8 mouse cellular contexts compared by ENCODE assay signal in the genomic region with DNA sequence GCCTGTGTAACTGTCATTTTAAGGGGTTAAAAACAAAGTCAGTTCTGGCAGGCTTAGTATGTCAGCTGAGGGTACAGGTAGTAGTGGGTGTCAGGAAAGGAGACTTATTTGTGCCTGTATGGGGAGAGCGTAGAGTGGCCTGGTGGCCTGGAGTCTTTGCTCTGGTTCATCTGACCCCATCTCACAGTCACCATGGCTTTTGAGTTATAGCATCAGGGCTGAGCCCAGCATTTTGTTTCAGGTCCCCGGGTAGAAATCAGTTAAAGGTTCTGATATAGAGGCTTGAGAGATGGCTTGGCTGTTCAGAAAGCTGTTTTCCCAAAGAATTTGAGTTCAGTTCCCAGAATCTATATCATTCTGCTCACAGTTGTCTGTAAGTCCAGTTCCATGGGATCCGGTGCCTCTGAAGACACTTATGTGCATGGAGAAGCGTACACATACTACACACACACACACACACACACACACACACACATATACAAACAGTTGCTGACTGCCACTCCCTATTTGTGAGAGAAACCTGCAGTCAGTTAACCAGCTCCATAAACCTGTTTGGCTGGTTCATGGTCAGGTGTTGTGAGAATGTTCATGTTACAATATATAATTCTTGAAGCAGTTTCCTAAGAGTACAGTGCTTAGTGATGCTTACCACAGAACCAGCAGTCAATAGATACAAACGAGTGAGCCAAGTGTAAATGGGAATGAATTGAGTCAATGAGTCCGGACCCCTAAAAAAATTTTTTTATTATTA. TPM values are rescaled to one million over a fixed set of nuclear protein-coding genes. Genes with fewer than 3 reads are reported as not detected.
DNase-seq lines count a peak whose midpoint lies in the region; ATAC-seq lines count a peak whose summit lies in the region.

No protein-coding gene starts in this region.

- H3K9ac ChIP-seq in embryonic facial prominence, embryonic 12.5 days = 0 out of 2 replicates have a peak overlapping the region, but pooled peaks have one; percentile 91
- peak overlapping the region; percentile 95 for H3K9ac ChIP-seq in intestine, embryonic 16.5 days (ENCODE audit: low read depth, low read length)

- peaks cover 16% of the 10 kb centered on the region for H3K4me1 ChIP-seq in embryonic facial prominence, embryonic 12.5 days
- H3K4me1 ChIP-seq in intestine, embryonic 16.5 days (ENCODE audit: control insufficient read depth, insufficient read depth, low read length) = peaks cover 20% of the 10 kb centered on the region

- 61% methylated on average over 6 of the region's 6 CpGs for WGBS in embryonic facial prominence, embryonic 12.5 days
- WGBS in intestine, embryonic 16.5 days = 49% methylated on average over 6 of the region's 6 CpGs

- H3K27ac ChIP-seq in embryonic facial prominence, embryonic 12.5 days = peak overlapping the region; percentile 87
- H3K27ac ChIP-seq in intestine, embryonic 16.5 days (ENCODE audit: low read length) = peak overlapping the region; percentile 95

- DNase-seq in embryo, embryonic 11 days = peak; percentile 22
- no peak for DNase-seq in embryo, embryonic 9.5 days (ENCODE audit: extremely low spot score)
- DNase-seq in lung, postnatal 36 days = peak; percentile 70
- no peak for DNase-seq in layer of hippocampus, adult 11-12 months (ENCODE audit: low spot score)
- DNase-seq in thymus, adult 18-20 months = no peak
- DNase-seq in left cerebral cortex, postnatal 14 days (ENCODE audit: low spot score in 2 of 2) = no peak

- intact Hi-C loops in left cerebral cortex, postnatal 14 days (cut with DNase I) = loop anchor here (2.0 kb wide), 1 partner anchor 103 kb away; no protein-coding TSS in a partner anchor

- no peaks in the 10 kb centered on the region for H3K27me3 ChIP-seq in embryonic facial prominence, embryonic 12.5 days
- no peaks in the 10 kb centered on the region for H3K27me3 ChIP-seq in intestine, embryonic 16.5 days (replicated peaks; ENCODE audit: control insufficient read depth, insufficient read depth, low read length)

- no peak; the same call in 1 of the 2 replicates for ATAC-seq in embryonic facial prominence, embryonic 12.5 days (ENCODE audit: insufficient number of reproducible peaks, insufficient read depth, low FRiP score, low TSS enrichment)
- ATAC-seq in intestine, embryonic 16.5 days = peak; percentile 39

- H3K4me3 ChIP-seq in embryonic facial prominence, embryonic 12.5 days = peak overlapping the region; percentile 78
- H3K4me3 ChIP-seq in intestine, embryonic 16.5 days (ENCODE audit: low read length) = peak overlapping the region; percentile 85

- H3K36me3 ChIP-seq in embryonic facial prominence, embryonic 12.5 days = no peaks in the 10 kb centered on the region
- H3K36me3 ChIP-seq in intestine, embryonic 16.5 days (ENCODE audit: control insufficient read depth, insufficient read depth, low read length) = no peaks in the 10 kb centered on the region

- H3K9me3 ChIP-seq in embryonic facial prominence, embryonic 12.5 days = no peaks in the 10 kb centered on the region
- H3K9me3 ChIP-seq in intestine, embryonic 16.5 days (ENCODE audit: control insufficient read depth, low read length) = no peaks in the 10 kb centered on the region

- peak overlapping the region; percentile 60 for H3K4me2 ChIP-seq in embryonic facial prominence, embryonic 12.5 days (replicated peaks)
- peak overlapping the region; percentile 72 for H3K4me2 ChIP-seq in intestine, embryonic 16.5 days (ENCODE audit: low read depth, low read length)

RNA-seq across cellular contexts. Expression of a gene that starts 0.5 kb away (rescaled TPM):
- 54.9 and 56.5 TPM in 2 replicates for polyA plus RNA-seq in embryonic facial prominence, embryonic 12.5 days (2016; fragmentation: Nextera tagmentation; extraction: Ambion mirVana)
- 82.9 and 85.6 TPM in 2 replicates for polyA plus RNA-seq in intestine, embryonic 16.5 days (2015; fragmentation: Nextera tagmentation; extraction: Ambion mirVana)
- total RNA-seq in left cerebral cortex, postnatal 14 days (2021) = 100 to 1,000 TPM in 1 of 2 experiments, 10 to 100 TPM in 1; 87.5 to 103 TPM

RNA-seq across cellular contexts. Expression of a gene that starts 4.1 kb away (rescaled TPM):
- polyA plus RNA-seq in embryonic facial prominence, embryonic 12.5 days (2016; fragmentation: Nextera tagmentation; extraction: Ambion mirVana) = 154 and 162 TPM in 2 replicates
- polyA plus RNA-seq in intestine, embryonic 16.5 days (2015; fragmentation: Nextera tagmentation; extraction: Ambion mirVana) = 133 and 153 TPM in 2 replicates
- total RNA-seq in left cerebral cortex, postnatal 14 days (2021) = 10 to 100 TPM; 17.8 to 17.9 TPM

RNA-seq across cellular contexts. Expression of a gene that starts 30.1 kb away (rescaled TPM):
- polyA plus RNA-seq in embryonic facial prominence, embryonic 12.5 days (2016; fragmentation: Nextera tagmentation; extraction: Ambion mirVana) = 11.9 and 13.5 TPM in 2 replicates
- 5.3 and 5.9 TPM in 2 replicates for polyA plus RNA-seq in intestine, embryonic 16.5 days (2015; fragmentation: Nextera tagmentation; extraction: Ambion mirVana)
- total RNA-seq in left cerebral cortex, postnatal 14 days (2021) = 10 to 100 TPM; 82.0 to 86.5 TPM

RNA-seq across cellular contexts. Expression of a gene that starts 49.4 kb away (rescaled TPM):
- polyA plus RNA-seq in embryonic facial prominence, embryonic 12.5 days (2016; fragmentation: Nextera tagmentation; extraction: Ambion mirVana) = 0.49 and 0.59 TPM in 2 replicates
- polyA plus RNA-seq in intestine, embryonic 16.5 days (2015; fragmentation: Nextera tagmentation; extraction: Ambion mirVana) = 0.88 and 1.1 TPM in 2 replicates
- 1 to 10 TPM; 1.3 to 1.9 TPM for total RNA-seq in left cerebral cortex, postnatal 14 days (2021)

Comparison
In these comparisons a context has a peak if more than half of its experiments do, and no peak if none do; other contexts are left out.
1. DNase-seq: peak in embryo, embryonic 11 days (single experiment) and lung, postnatal 36 days (single experiment); none in embryo, embryonic 9.5 days (single experiment), layer of hippocampus, adult 11-12 months (single experiment), thymus, adult 18-20 months (0 of 2) and left cerebral cortex, postnatal 14 days (0 of 2).